Mouse (Mus musculus): ENCODE results near the gene Paqr4.

DNA sequence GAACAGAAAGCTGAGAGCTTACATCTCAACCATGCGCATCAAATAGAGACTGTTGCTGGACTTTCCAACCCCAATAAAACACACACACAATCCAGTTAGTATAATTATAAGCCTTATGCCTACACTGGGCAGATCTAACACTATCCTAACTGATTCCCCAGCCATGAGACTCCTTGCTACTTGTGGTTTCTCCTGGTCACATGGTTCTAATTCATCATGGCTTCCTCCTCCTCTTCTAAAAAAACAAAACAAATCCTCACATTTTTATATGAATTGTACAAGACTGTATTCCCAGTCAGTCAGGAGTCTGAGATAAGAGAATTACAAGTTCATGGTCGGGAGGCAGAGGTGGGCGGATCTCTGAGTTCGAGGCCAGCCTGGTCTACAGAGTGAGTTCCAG, 48.3 kb upstream of the Paqr4 start:
- no peak for TF ChIP-seq CTCF (conservative IDR thresholded peaks at IDR 0.05; ENCODE audit: low read length)
- TF ChIP-seq NANOG (IDR thresholded peaks at IDR 0.05; ENCODE audit: borderline replicate concordance, low read length) = no peak
- TF ChIP-seq POU5F1 (IDR thresholded peaks at IDR 0.05; ENCODE audit: borderline replicate concordance, low read length) = no peak

All from E14TG2a.4 (cell line).